ENCODE assay signal across 19 mouse cellular contexts in the genomic region with DNA sequence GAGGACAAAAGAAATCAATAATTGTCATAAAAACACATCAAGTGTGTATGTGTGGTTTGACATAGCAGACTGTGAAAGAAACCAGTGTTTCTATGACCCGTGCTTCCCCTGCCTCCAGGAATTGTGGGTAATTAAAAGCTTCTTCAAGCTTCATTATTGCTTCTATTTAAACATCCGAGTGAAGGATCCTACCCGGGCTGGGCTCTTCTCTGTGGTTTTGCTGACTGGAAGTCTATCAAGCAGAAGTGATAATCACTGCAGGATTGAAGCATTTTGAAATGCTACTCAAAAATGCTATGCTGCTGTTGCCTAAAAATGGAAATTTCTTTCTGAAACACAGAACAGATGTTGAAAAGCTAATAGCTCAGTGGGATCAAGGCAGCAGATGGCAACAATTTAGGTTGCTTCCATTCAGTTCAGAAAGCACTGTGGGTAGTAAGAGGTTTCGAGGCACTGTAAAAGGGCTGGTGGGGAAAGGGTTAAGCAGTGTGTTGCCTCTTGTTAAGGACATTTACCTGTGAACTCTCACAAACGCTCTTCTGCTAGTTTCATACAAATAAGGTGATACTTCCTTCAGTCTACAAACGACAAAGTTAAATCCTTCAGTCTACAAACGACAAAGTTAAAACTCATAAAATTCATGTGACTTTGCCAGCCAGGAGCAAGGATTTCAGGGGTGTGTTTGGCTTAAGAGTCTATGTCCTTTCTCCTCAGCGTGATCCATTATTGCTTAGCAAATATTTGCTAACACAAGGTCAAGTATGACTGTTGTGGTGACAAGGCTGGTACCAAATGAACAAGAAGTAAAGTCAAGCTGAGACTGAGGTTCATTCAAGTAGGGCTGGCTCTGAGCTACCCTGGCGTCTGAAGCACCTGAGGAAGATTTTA. TPM values are rescaled to one million over a fixed set of nuclear protein-coding genes. Genes with fewer than 3 reads are reported as not detected.
DNase-seq lines count a peak whose midpoint lies in the region; ATAC-seq and TF ChIP-seq lines count a peak whose summit lies in the region.
"Had no signal": no experiment of that assay in that cellular context is flagged by ENCODE, and none has a peak within 500 bp of the region (broad histone marks: within the 10 kb centered on the region; RNA-seq: fewer than 3 reads in every experiment).

No protein-coding gene starts in this region.

- H3K4me1 ChIP-seq in forebrain, postnatal 0 days (ENCODE audit: insufficient read depth), result no peaks in the 10 kb centered on the region
- H3K4me1 ChIP-seq in forebrain, embryonic 13.5 days, result no peaks in the 10 kb centered on the region
- H3K4me1 ChIP-seq in intestine, embryonic 16.5 days (ENCODE audit: control insufficient read depth, insufficient read depth, low read length), result 0 out of 2 replicates have a peak, but pooled peaks cover 4% of the 10 kb centered on the region
- no peaks in the 10 kb centered on the region for H3K4me1 ChIP-seq in liver, embryonic 12.5 days
- H3K4me1 ChIP-seq: kidney, embryonic 15.5 days; lung, embryonic 15.5 days had no signal

- H3K9me3 ChIP-seq in forebrain, postnatal 0 days (ENCODE audit: low read length), result no peaks in the 10 kb centered on the region
- no peaks in the 10 kb centered on the region for H3K9me3 ChIP-seq in forebrain, embryonic 13.5 days (replicated peaks)
- no peaks in the 10 kb centered on the region for H3K9me3 ChIP-seq in intestine, embryonic 16.5 days (ENCODE audit: control insufficient read depth, low read length)
- H3K9me3 ChIP-seq in liver, embryonic 12.5 days (replicated peaks), result no peaks in the 10 kb centered on the region
- H3K9me3 ChIP-seq: kidney, embryonic 15.5 days; lung, embryonic 15.5 days had no signal

- no peak for TF ChIP-seq CTCF in forebrain, postnatal 0 days (IDR thresholded peaks at IDR 0.05; ENCODE audit: low read depth)

- H3K27ac ChIP-seq in forebrain, postnatal 0 days (ENCODE audit: low read depth, low read length), result 0 out of 2 replicates have a peak overlapping the region, but pooled peaks have one; percentile 5
- H3K27ac ChIP-seq in forebrain, embryonic 13.5 days, result no peak overlapping the region
- H3K27ac ChIP-seq in intestine, embryonic 16.5 days (ENCODE audit: low read length), result peak overlapping the region; percentile 67
- no peak overlapping the region for H3K27ac ChIP-seq in liver, embryonic 12.5 days
- H3K27ac ChIP-seq: kidney, embryonic 15.5 days; lung, embryonic 15.5 days had no signal

- H3K4me2 ChIP-seq in forebrain, postnatal 0 days (ENCODE audit: low read depth), result no peak overlapping the region
- H3K4me2 ChIP-seq in forebrain, embryonic 13.5 days, result no peak overlapping the region
- H3K4me2 ChIP-seq in intestine, embryonic 16.5 days (ENCODE audit: low read depth, low read length), result 0 out of 2 replicates have a peak overlapping the region, but pooled peaks have one; percentile 10
- H3K4me2 ChIP-seq in liver, embryonic 12.5 days, result no peak overlapping the region
- H3K4me2 ChIP-seq: kidney, embryonic 15.5 days; lung, embryonic 15.5 days had no signal

- no peaks in the 10 kb centered on the region for H3K27me3 ChIP-seq in forebrain, postnatal 0 days (ENCODE audit: insufficient read depth, low read length)
- no peaks in the 10 kb centered on the region for H3K27me3 ChIP-seq in forebrain, embryonic 13.5 days
- H3K27me3 ChIP-seq in intestine, embryonic 16.5 days (replicated peaks; ENCODE audit: control insufficient read depth, insufficient read depth, low read length), result no peaks in the 10 kb centered on the region
- no peaks in the 10 kb centered on the region for H3K27me3 ChIP-seq in liver, embryonic 12.5 days (replicated peaks)
- H3K27me3 ChIP-seq: kidney, embryonic 15.5 days had no signal

- peak; percentile 78 for ATAC-seq in forebrain, postnatal 0 days
- ATAC-seq in forebrain, embryonic 13.5 days, result no peak
- peak; percentile 91 for ATAC-seq in intestine, embryonic 16.5 days
- ATAC-seq in liver, embryonic 12.5 days, result no peak
- ATAC-seq: activated CD4-positive, CD25-positive, alpha-beta regulatory T cell, adult 4 months; Patski had no signal

- DNase-seq in forebrain, postnatal 0 days, result peak; percentile 14
- DNase-seq in testis, postnatal 10 days (ENCODE audit: low spot score), result peak; percentile 3
- DNase-seq in testis, postnatal 14 days (ENCODE audit: low spot score), result no peak
- no peak for DNase-seq in cerebellum, postnatal 14 days
- DNase-seq: adrenal gland, postnatal 14 days; B cell, adult 2 months; cerebellum, adult 9-11 months; heart, adult 18-20 months; left cerebral cortex, postnatal 4 days; right cerebral cortex, postnatal 14 days; thymus, adult 18-20 months had no signal

- WGBS in forebrain, postnatal 0 days, result 59% methylated on average over 9 of the region's 9 CpGs
- WGBS in forebrain, embryonic 13.5 days, result 72% methylated on average over 9 of the region's 9 CpGs
- WGBS in intestine, embryonic 16.5 days, result 47% methylated on average over 9 of the region's 9 CpGs
- 51% methylated on average over 9 of the region's 9 CpGs for WGBS in liver, embryonic 12.5 days (ENCODE audit: insufficient replicate concordance)

- H3K4me3 ChIP-seq in forebrain, postnatal 0 days (ENCODE audit: low read depth, low read length), result no peak overlapping the region
- no peak overlapping the region for H3K4me3 ChIP-seq in forebrain, embryonic 13.5 days
- no peak overlapping the region for H3K4me3 ChIP-seq in intestine, embryonic 16.5 days (ENCODE audit: low read length)
- no peak overlapping the region for H3K4me3 ChIP-seq in liver, embryonic 12.5 days
- H3K4me3 ChIP-seq: erythroblast, embryonic 14.5 days; kidney, embryonic 15.5 days; lung, embryonic 15.5 days had no signal

- H3K36me3 ChIP-seq in forebrain, postnatal 0 days (ENCODE audit: insufficient read depth), result no peaks in the 10 kb centered on the region
- no peaks in the 10 kb centered on the region for H3K36me3 ChIP-seq in forebrain, embryonic 13.5 days (ENCODE audit: poor library complexity, severe bottlenecking)
- H3K36me3 ChIP-seq in intestine, embryonic 16.5 days (ENCODE audit: control insufficient read depth, insufficient read depth, low read length), result no peaks in the 10 kb centered on the region
- no peaks in the 10 kb centered on the region for H3K36me3 ChIP-seq in liver, embryonic 12.5 days
- H3K36me3 ChIP-seq: kidney, embryonic 15.5 days; lung, embryonic 15.5 days had no signal

- no peak overlapping the region for H3K9ac ChIP-seq in forebrain, postnatal 0 days
- H3K9ac ChIP-seq in forebrain, embryonic 13.5 days, result no peak overlapping the region
- H3K9ac ChIP-seq in intestine, embryonic 16.5 days (ENCODE audit: low read depth, low read length), result no peak overlapping the region
- H3K9ac ChIP-seq in liver, embryonic 12.5 days, result no peak overlapping the region
- H3K9ac ChIP-seq: kidney, embryonic 15.5 days; lung, embryonic 15.5 days had no signal

RNA-seq across cellular contexts. Expression of a gene that starts 43.6 kb away (rescaled TPM):
- total RNA-seq in forebrain, postnatal 0 days (2014; rRNA removed), result 11.8 and 15.8 TPM in 2 replicates
- polyA plus RNA-seq in forebrain, postnatal 0 days (2015; fragmentation: Nextera tagmentation; extraction: Ambion mirVana), result 7.9 and 12.0 TPM in 2 replicates
- polyA plus RNA-seq in forebrain, embryonic 13.5 days (2015; fragmentation: Nextera tagmentation; extraction: Ambion mirVana), result 1.00 and 1.3 TPM in 2 replicates
- 5.5 and 5.9 TPM in 2 replicates for polyA plus RNA-seq in intestine, embryonic 16.5 days (2015; fragmentation: Nextera tagmentation; extraction: Ambion mirVana)
- polyA plus RNA-seq in liver, embryonic 12.5 days (2016; fragmentation: Nextera tagmentation; extraction: Ambion mirVana), result 0.89 and 0.91 TPM in 2 replicates
- polyA plus RNA-seq: erythroblast, embryonic 14.5 days had no signal

Comparison
In these comparisons a context has a peak if more than half of its experiments do, and no peak if none do; other contexts are left out.
1. ATAC-seq: peak in forebrain, postnatal 0 days (single experiment) and intestine, embryonic 16.5 days (single experiment); none in forebrain, embryonic 13.5 days (single experiment) and liver, embryonic 12.5 days (single experiment).
2. DNase-seq: peak in forebrain, postnatal 0 days (single experiment) and testis, postnatal 10 days (single experiment); none in testis, postnatal 14 days (single experiment) and cerebellum, postnatal 14 days (0 of 2).
3. H3K27ac ChIP-seq: peak in forebrain, postnatal 0 days (single experiment) and intestine, embryonic 16.5 days (single experiment); none in forebrain, embryonic 13.5 days (single experiment) and liver, embryonic 12.5 days (single experiment).